Mouse (Mus musculus): ENCODE measurements around the gene Pik3c2a.

Pik3c2a gene

DNA sequence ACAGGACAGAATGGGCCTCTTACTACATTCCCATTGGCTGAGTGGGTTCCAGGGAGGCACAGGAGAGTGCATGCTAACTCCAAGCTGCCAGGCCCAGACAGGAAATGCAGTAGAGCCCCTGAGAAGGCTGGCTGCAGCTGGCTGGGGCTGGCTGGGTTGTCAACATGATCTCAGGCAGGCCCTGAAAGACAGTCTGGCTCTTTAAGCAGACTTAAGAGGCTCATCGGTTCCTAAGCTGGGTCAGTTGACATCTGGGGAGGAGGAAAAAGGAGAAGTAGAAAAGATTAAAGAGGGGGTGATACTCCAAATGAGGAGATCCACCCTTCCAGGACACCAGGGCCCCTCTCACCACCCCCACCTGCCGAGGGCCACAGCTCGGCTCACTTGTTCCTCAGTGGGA lies 148.3 kb downstream of the Pik3c2a start:
- no peak for DNase-seq (ENCODE audit: low spot score)

GRCm38 (mm10) chr7:116292377-116292776 lies 150.9 kb downstream of the Pik3c2a start:
- no peak for DNase-seq (ENCODE audit: low spot score)

GRCm38 (mm10) chr7:116290559-116290958 lies 152.7 kb downstream of the Pik3c2a start:
- no peak for DNase-seq (ENCODE audit: low spot score)

DNA sequence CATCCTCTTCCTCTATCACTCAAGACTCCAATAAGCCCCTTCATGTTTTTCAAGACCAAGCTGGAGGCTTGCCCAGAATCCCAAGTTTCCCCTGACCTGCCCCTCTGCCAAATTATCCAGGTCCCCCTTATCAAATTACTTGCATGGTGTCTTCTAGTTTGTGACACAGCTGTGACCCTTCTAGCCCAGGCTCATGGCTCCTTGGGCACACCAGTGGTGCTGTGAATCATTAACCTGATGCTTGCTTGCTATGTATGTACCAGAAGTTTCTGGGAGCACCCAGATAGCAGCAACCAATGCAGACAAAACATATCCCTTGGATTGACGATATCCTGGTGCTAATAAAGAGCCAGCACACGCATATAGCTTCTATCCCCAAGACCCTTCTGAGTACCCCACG lies 154.3 kb downstream of the Pik3c2a start:
- DNase-seq (ENCODE audit: low spot score) = no peak

- DNase-seq (ENCODE audit: low spot score) = no peak
These were observed 155.3 kb downstream of the Pik3c2a start for GRCm38 (mm10) chr7:116287959-116288358.
